Mouse (Mus musculus): ENCODE measurements around the gene Tomm34.

DNA sequence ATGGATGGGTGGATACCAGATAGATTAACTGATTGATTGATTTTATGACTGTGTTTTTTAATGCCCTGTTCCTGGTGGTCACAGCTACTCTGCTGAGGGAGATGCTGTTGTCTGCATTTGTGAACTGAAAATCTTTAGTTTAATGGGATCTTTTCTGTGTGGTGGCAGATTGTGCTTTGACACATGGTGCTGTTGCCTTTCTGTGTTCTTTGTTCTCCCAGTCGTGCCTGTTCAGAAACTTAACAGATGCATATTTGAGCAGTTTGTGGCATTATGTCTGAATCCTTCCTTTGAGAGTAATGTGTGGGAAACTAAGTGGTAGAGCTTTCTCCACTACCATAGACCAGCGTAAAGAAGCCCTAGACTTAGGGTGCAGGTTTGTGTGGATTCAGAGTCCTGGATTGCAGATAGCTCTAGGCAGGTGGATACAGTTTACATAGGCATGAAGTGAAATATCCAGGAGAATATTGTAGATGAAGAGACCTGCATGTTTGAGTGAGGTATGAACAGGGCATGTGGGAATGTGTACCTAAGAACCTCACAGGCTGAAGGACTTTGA, 62.9 kb downstream of the Tomm34 start:
- TF ChIP-seq CTCF (IDR thresholded peaks at IDR 0.05; ENCODE audit: insufficient read depth, low read length) = no peak
- TF ChIP-seq POLR2A (IDR thresholded peaks at IDR 0.05; ENCODE audit: borderline replicate concordance, extremely low read depth, low read depth, low read length) = no peak
